Mouse (Mus musculus) midbrain, postnatal 0 days (tissue): ENCODE results near the gene Rpl34. TPM values are rescaled to one million over a fixed set of nuclear protein-coding genes. Genes with fewer than 3 reads are reported as not detected.

ENCODE experiments used
- ATAC-seq: fragments of 200-750 bp; cut with Nextera tagmentation; 2 replicates; pipeline ENCODE4 v1.8.0; 2017; ENCODE audit warnings: moderate number of reproducible peaks, mild to moderate bottlenecking, moderate TSS enrichment, moderate library complexity; ENCODE audit not compliant: low FRiP score
- DNase-seq: peaks from one replicate; pipeline ENCODE4 v3.0.0-alpha.2; 2015; ENCODE audit warnings: low spot score
- H3K27ac ChIP-seq: fragments of 300-500 bp; sonication (generic); 2 replicates; pipeline ENCODE4 v1.5.1; 2014; ENCODE audit warnings: low read depth, mild to moderate bottlenecking, low read length, mixed read lengths
- H3K27me3 ChIP-seq: fragments of 300-500 bp; sonication (generic); 2 replicates; pipeline ENCODE4 v1.6.1; 2014; ENCODE audit warnings: low read length, control low read depth, mixed read lengths; ENCODE audit not compliant: insufficient read depth
- H3K36me3 ChIP-seq: fragments of 300-500 bp; sonication (generic); 2 replicates; pipeline ENCODE4 v1.6.1; 2014; ENCODE audit warnings: low read length, control low read depth, mixed read lengths; ENCODE audit not compliant: insufficient read depth
- H3K4me1 ChIP-seq: fragments of 300-500 bp; sonication (generic); 2 replicates; pipeline ENCODE4 v1.6.1; 2014; ENCODE audit warnings: mild to moderate bottlenecking, control low read depth, antibody characterized with exemption, low read length, mixed read lengths; ENCODE audit not compliant: insufficient read depth
- H3K4me2 ChIP-seq: fragments of 300-500 bp; sonication (generic); 2 replicates; pipeline ENCODE4 v1.6.1; 2014; ENCODE audit warnings: low read depth, mild to moderate bottlenecking, low read length, mixed read lengths; ENCODE audit not compliant: poor library complexity, severe bottlenecking
- H3K4me3 ChIP-seq: fragments of 300-500 bp; sonication (generic); 2 replicates; pipeline ENCODE4 v1.5.1; 2014; ENCODE audit warnings: low read depth, mild to moderate bottlenecking, low read length, moderate library complexity
- H3K9ac ChIP-seq: fragments of 300-500 bp; sonication (generic); replicated peaks from 2 replicates; pipeline ENCODE4 v1.6.1; 2014; ENCODE audit warnings: mild to moderate bottlenecking, low read length, moderate library complexity, mixed read lengths; ENCODE audit not compliant: poor library complexity, severe bottlenecking
- H3K9me3 ChIP-seq: fragments of 300-500 bp; sonication (generic); 2 replicates; pipeline ENCODE4 v1.6.1; 2016; ENCODE audit warnings: low read length, control low read depth
- CTCF ChIP-seq: IDR thresholded peaks from 2 replicates; pipeline ENCODE4 v1.5.1; 2016; ENCODE audit warnings: antibody characterized with exemption, mild to moderate bottlenecking
- WGBS: fragments of 180-500 bp; shearing (Covaris S2); extraction: QIAGEN DNeasy Blood & Tissue Kit; methylation state at CpG from one replicate; pipeline ENCODE4 v1.1.7; 2014; 5-methylcytosine and 5-hydroxymethylcytosine counted together
- polyA plus RNA-seq: library from polyadenylated mRNA; unstranded; fragments of >200 nt; fragmentation: Nextera tagmentation; extraction: Ambion mirVana; gene quantifications from 2 replicates; pipeline ENCODE4 v1.2.1, GENCODE M21; 2015
- total RNA-seq: library from RNA; depleted of rRNA; stranded (reverse); fragments of >200 nt; gene quantifications from 2 replicates; pipeline ENCODE4 v1.2.3, GENCODE M21; 2014

The Rpl34 gene
- total and polyA plus RNA-seq, 2 experiments from 2014 or later, result 411 to 496 TPM

DNA sequence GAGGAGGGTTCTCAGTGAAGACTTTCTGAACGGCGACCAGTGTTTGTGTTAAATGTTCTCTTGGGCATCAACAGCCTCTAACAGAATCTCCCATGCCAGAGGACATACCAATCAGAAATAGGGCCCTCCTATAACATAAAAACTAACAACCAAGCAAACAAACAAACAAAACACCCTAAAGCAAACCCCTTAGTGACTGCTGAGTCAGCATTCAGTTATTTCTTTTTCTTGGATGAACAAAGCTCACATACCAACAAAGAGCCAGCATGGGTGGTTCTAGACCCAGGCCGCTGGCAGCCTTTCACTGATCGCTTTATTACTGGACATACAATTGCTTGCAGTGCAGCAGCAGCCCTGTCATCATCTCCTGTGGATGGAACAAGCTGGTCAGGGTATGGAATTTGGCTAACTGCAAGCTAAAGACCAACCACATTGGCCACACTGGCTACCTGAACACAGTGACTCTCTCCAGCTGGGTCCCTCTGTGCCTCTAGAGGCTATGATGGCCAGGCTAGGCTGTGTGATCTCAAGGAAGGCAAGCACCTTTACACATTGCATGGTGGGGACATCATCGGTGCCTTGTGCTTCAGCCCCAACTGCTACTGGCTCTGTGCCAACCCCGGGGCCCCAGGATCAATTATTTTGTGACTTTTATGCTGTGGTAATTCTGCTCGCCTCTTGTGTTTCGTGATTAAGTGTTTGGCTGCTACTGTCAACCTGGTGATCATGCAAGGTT lies 27.1 kb upstream of the Rpl34 start:
- no peaks in the 10 kb centered on the region for H3K27me3 ChIP-seq
- H3K4me3 ChIP-seq, result no peak overlapping the region
- H3K9ac ChIP-seq, result no peak overlapping the region
- no peaks in the 10 kb centered on the region for H3K9me3 ChIP-seq
- H3K36me3 ChIP-seq, result no peaks in the 10 kb centered on the region
- H3K27ac ChIP-seq, result no peak overlapping the region
- ATAC-seq (no peak), DNase-seq (no peak)
- H3K4me2 ChIP-seq, result no peak overlapping the region
- TF ChIP-seq CTCF, result no peak
- no peaks in the 10 kb centered on the region for H3K4me1 ChIP-seq
- 53% methylated on average over 8 of the region's 8 CpGs for WGBS

DNA sequence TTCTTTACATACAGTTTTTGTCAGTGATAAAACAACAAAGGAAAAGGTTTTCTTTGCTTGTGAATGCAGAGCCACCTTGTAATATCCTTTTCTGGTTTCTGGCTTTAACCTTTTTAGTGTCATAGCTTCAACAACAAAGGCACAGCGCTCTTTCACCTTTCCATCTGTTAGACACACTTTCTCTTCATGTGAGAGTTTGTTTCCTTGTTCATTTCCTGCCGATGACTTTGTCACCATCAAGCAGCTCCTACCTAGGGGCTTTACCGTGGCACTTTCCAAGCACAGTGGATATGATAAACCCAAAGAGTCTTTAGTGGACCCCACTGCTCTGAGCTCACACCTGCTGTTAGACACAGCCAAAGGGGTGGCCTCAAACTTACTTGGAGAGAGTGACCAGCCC lies 19.0 kb upstream of the Rpl34 start:
- no peak overlapping the region for H3K4me3 ChIP-seq
- no peak for DNase-seq
- H3K9ac ChIP-seq, result no peak overlapping the region
- no peaks in the 10 kb centered on the region; the same call in 1 of the 2 replicates for H3K4me1 ChIP-seq
- H3K4me2 ChIP-seq, result no peak overlapping the region
- WGBS, result 85% methylated on average over 3 of the region's 3 CpGs
- no peaks in the 10 kb centered on the region for H3K9me3 ChIP-seq
- no peaks in the 10 kb centered on the region for H3K27me3 ChIP-seq
- H3K27ac ChIP-seq, result no peak overlapping the region
- H3K36me3 ChIP-seq, result no peaks in the 10 kb centered on the region
- ATAC-seq, result no peak
- TF ChIP-seq CTCF, result no peak

DNA sequence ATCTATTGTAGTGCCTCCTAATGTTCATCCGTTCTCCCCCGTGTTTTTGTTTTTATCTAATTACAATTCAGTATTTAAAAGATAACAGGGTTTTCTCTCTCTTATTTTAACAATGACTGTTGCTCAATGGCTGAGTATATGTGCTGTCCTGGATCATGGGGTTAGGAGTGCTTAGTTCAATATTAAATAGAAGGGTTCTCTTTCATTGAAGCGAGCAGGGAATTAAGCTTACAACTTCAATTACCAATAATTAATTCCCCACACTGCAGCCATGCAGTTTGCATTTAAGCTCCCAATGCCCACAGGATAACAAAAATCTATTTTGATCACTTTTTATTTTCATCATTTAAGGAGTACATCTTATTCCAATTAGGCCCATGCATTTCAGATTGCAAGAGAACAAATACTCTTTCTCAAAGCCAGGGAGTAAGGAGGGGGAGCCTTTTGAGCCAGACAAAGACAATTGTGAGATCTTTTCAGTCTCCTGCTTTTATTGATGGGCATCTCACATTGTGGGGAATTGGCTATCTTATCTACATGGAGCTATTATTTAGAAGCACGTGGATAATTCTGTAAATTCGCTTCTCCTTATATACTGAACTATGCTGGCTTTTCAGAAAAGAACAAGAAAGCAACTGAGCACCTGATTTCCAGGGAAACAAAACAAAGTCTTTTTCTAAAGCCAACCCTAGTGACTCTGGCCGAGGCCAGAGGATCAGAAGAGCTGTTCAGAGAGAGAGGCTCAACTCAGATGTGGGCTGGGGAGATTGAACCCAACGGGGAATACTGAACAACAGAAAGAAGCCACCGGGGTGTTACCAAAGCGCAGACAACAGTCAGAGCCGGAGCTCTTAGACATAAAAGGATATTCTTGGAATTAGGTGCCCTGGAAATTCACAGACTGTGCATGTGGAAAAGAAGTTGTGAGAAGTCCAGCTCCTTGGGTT lies 16.7 kb upstream of the Rpl34 start:
- ATAC-seq (no peak), DNase-seq (no peak)
- Histone ChIP-seq H3K27me3 (no peaks in the 10 kb centered on the region), H3K4me1 (no peaks in the 10 kb centered on the region; the same call in 1 of the 2 replicates), H3K4me2 (no peak overlapping the region), H3K4me3 (no peak overlapping the region), H3K27ac (no peak overlapping the region), H3K9ac (no peak overlapping the region), H3K9me3 (no peaks in the 10 kb centered on the region), H3K36me3 (no peaks in the 10 kb centered on the region)
- no peak for TF ChIP-seq CTCF
- 21% methylated on average over 10 of the region's 10 CpGs for WGBS

DNA sequence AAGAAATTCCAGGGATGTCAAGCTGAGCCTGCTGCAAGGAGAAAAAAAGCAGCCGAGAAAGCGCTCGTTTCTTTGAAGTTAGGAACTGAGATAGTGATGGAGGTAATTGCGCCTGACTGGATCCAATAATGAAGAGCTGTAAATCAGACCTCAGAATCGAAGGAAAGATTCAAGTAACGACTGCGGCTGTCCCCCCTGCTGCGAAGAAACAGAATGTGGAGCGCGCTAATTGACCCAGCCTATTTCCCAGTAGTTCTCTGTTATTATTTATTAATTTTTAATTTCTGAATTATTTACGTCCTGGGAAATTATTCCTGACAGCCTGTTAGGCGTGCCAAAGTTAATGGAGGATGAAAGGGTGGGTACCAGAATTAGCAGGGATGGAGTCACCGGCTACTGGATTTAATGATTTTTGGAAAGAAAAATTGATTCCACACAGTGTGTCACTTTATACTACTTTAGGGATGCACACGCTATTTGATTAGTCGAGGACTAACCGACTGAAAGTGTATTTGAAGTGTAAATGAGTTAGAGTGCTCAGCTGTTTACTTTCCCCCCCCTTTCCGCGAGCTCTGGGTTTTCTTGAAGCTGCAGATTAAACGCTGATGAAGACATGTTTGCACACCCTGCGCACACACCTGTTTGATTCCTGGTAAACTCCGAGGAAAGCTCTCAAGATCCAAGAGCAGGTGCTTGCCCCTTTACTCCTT lies 7.6 kb upstream of the Rpl34 start:
- DNase-seq (peak; percentile 31), ATAC-seq (peak; percentile 76)
- WGBS, result 28% methylated on average over 21 of the region's 21 CpGs
- Histone ChIP-seq H3K4me3 (no peak overlapping the region), H3K9me3 (no peaks in the 10 kb centered on the region), H3K27me3 (no peaks in the 10 kb centered on the region), H3K27ac (no peak overlapping the region), H3K4me1 (peaks cover 2% of the 10 kb centered on the region; the same call in 1 of the 2 replicates), H3K4me2 (peak overlapping the region; percentile 9; the same call in 1 of the 2 replicates), H3K9ac (no peak overlapping the region), H3K36me3 (no peaks in the 10 kb centered on the region)
- no peak for TF ChIP-seq CTCF

- H3K9me3 ChIP-seq, result no peaks in the 10 kb centered on the region
- peaks cover 2% of the 10 kb centered on the region; the same call in 1 of the 2 replicates for H3K4me1 ChIP-seq
- ATAC-seq, result no peak
- no peak overlapping the region for H3K4me2 ChIP-seq
- no peak for TF ChIP-seq CTCF
- WGBS, result 31% methylated on average over 4 of the region's 4 CpGs
- H3K36me3 ChIP-seq, result no peaks in the 10 kb centered on the region
- no peak overlapping the region for H3K9ac ChIP-seq
- no peak overlapping the region for H3K4me3 ChIP-seq
- H3K27ac ChIP-seq, result no peak overlapping the region
- DNase-seq, result no peak
- H3K27me3 ChIP-seq, result no peaks in the 10 kb centered on the region
These were observed 6.6 kb upstream of the Rpl34 start for GRCm38 (mm10) chr3:130736758-130737157.
